Mouse (Mus musculus) embryonic facial prominence, embryonic 14.5 days (tissue): ENCODE data around the gene Nudt3. TPM values are rescaled to one million over a fixed set of nuclear protein-coding genes. Genes with fewer than 3 reads are reported as not detected.

Experiments
- ATAC-seq: fragments of 200-750 bp; cut with Nextera tagmentation; 2 replicates; pipeline ENCODE4 v1.8.0; 2017; ENCODE audit warnings: low read depth, moderate number of reproducible peaks, moderate TSS enrichment
- DNase-seq: peaks from one replicate; pipeline ENCODE4 v3.0.0-alpha.2; 2015; ENCODE audit warnings: low spot score
- H3K27ac ChIP-seq: fragments of 300-500 bp; sonication (generic); replicated peaks from 2 replicates; pipeline ENCODE4 v1.5.1; 2014; ENCODE audit warnings: low read depth, mild to moderate bottlenecking, low read length, moderate library complexity
- H3K27me3 ChIP-seq: fragments of 300-500 bp; sonication (generic); replicated peaks from 2 replicates; pipeline ENCODE4 v1.6.1; 2014; ENCODE audit warnings: low read length; ENCODE audit not compliant: control insufficient read depth, insufficient read depth
- H3K36me3 ChIP-seq: fragments of 300-500 bp; sonication (generic); 2 replicates; pipeline ENCODE4 v1.6.1; 2014; ENCODE audit warnings: low read length, mixed read lengths; ENCODE audit not compliant: control insufficient read depth, insufficient read depth
- H3K4me1 ChIP-seq: fragments of 300-500 bp; sonication (generic); 2 replicates; pipeline ENCODE4 v1.6.1; 2014; ENCODE audit warnings: antibody characterized with exemption, low read length; ENCODE audit not compliant: control insufficient read depth, insufficient read depth
- H3K4me2 ChIP-seq: fragments of 300-500 bp; sonication (generic); 2 replicates; pipeline ENCODE4 v1.6.1; 2014; ENCODE audit warnings: low read depth, mild to moderate bottlenecking, low read length, moderate library complexity, mixed read lengths
- H3K4me3 ChIP-seq: fragments of 300-500 bp; sonication (generic); 2 replicates; pipeline ENCODE4 v1.5.1; 2014; ENCODE audit warnings: low read depth, mild to moderate bottlenecking, low read length
- H3K9ac ChIP-seq: fragments of 300-500 bp; sonication (generic); 2 replicates; pipeline ENCODE4 v1.6.1; 2014; ENCODE audit warnings: low read depth, mild to moderate bottlenecking, low read length, moderate library complexity, mixed read lengths
- H3K9me3 ChIP-seq: fragments of 300-500 bp; sonication (generic); 2 replicates; pipeline ENCODE4 v1.6.1; 2016; ENCODE audit warnings: low read length; ENCODE audit not compliant: control insufficient read depth
- WGBS: fragments of 180-500 bp; shearing (Covaris S2); extraction: QIAGEN DNeasy Blood & Tissue Kit; methylation state at CpG from one replicate; pipeline ENCODE4 v1.1.7; 2014; 5-methylcytosine and 5-hydroxymethylcytosine counted together
- polyA plus RNA-seq: library from polyadenylated mRNA; unstranded; fragments of >200 nt; fragmentation: Nextera tagmentation; extraction: Ambion mirVana; gene quantifications from 2 replicates; pipeline ENCODE4 v1.2.1, GENCODE M21; 2014

The Nudt3 gene
- polyA plus RNA-seq, 1 experiment from 2014 or later: 38.1 TPM

- H3K27ac ChIP-seq: no peak overlapping the region
- no peak overlapping the region for H3K4me3 ChIP-seq
- DNase-seq (no peak), ATAC-seq (no peak)
- H3K4me2 ChIP-seq: no peak overlapping the region
- WGBS: 74% methylated on average over 8 of the region's 8 CpGs
- no peaks in the 10 kb centered on the region for H3K27me3 ChIP-seq
- peaks cover 25% of the 10 kb centered on the region for H3K36me3 ChIP-seq
- no peak overlapping the region for H3K9ac ChIP-seq
- no peaks in the 10 kb centered on the region for H3K4me1 ChIP-seq
- no peaks in the 10 kb centered on the region for H3K9me3 ChIP-seq
These were observed 52.0 kb downstream of the Nudt3 start for GRCm38 (mm10) chr17:27571315-27571714.

GRCm38 (mm10) chr17:27568228-27568627 is 55.1 kb downstream of the Nudt3 start:
- no peak for DNase-seq

GRCm38 (mm10) chr17:27565942-27566267 is 57.4 kb downstream of the Nudt3 start:
- peaks cover 11% of the 10 kb centered on the region; the same call in 1 of the 2 replicates for H3K36me3 ChIP-seq
- H3K27ac ChIP-seq: no peak overlapping the region
- peaks cover 3% of the 10 kb centered on the region; the same call in 1 of the 2 replicates for H3K4me1 ChIP-seq
- peak overlapping the region; percentile 92 for H3K4me2 ChIP-seq
- no peaks in the 10 kb centered on the region for H3K27me3 ChIP-seq
- DNase-seq (no peak), ATAC-seq (no peak; the same call in 1 of the 2 replicates)
- H3K4me3 ChIP-seq: peak overlapping the region; percentile 71
- H3K9me3 ChIP-seq: no peaks in the 10 kb centered on the region
- peak overlapping the region; percentile 72 for H3K9ac ChIP-seq
- 0% methylated on average over 10 of the region's 13 CpGs for WGBS

More at GRCm38 (mm10) chr17:27568228-27568627, 55.1 kb downstream of the Nudt3 start:
- Histone ChIP-seq H3K9ac (no peak overlapping the region), H3K27ac (no peak overlapping the region), H3K27me3 (no peaks in the 10 kb centered on the region), H3K4me2 (no peak overlapping the region), H3K9me3 (no peaks in the 10 kb centered on the region), H3K4me3 (no peak overlapping the region), H3K36me3 (peaks cover 9% of the 10 kb centered on the region), H3K4me1 (peaks cover 3% of the 10 kb centered on the region; the same call in 1 of the 2 replicates)
- ATAC-seq: no peak
- 87% methylated on average over 5 of the region's 5 CpGs for WGBS

- Histone ChIP-seq H3K36me3 (peaks cover 17% of the 10 kb centered on the region; the same call in 1 of the 2 replicates), H3K27ac (0 out of 2 replicates have a peak within 1 kb of the TSS, but pooled peaks have one; percentile 33), H3K27me3 (no peaks in the 10 kb centered on the region), H3K9ac (peak within 1 kb of the TSS; percentile 72), H3K4me1 (peaks cover 3% of the 10 kb centered on the region; the same call in 1 of the 2 replicates), H3K4me2 (peak within 1 kb of the TSS; percentile 92), H3K9me3 (no peaks in the 10 kb centered on the region), H3K4me3 (peak within 1 kb of the TSS; percentile 71)
- DNase-seq: peak; percentile 94
- peak; percentile 93 for ATAC-seq
- under 1% methylated on average over 24 of the region's 58 CpGs for WGBS
These were observed 57.9 kb downstream of the Nudt3 start, which contains the start of gene AI413582 for GRCm38 (mm10) chr17:27565163-27565941. Gene AI413582 (minus strand): TSS chr17:27565756.

- Histone ChIP-seq H3K4me3 (peak overlapping the region; percentile 71), H3K36me3 (peaks cover 21% of the 10 kb centered on the region; the same call in 1 of the 2 replicates), H3K4me1 (peaks cover 3% of the 10 kb centered on the region; the same call in 1 of the 2 replicates), H3K4me2 (peak overlapping the region; percentile 92), H3K9ac (peak overlapping the region; percentile 72), H3K27ac (no peak overlapping the region), H3K27me3 (no peaks in the 10 kb centered on the region), H3K9me3 (no peaks in the 10 kb centered on the region)
- no peak for DNase-seq
- WGBS: 12% methylated on average over 19 of the region's 20 CpGs
- ATAC-seq: no peak
These were observed 58.7 kb downstream of the Nudt3 start for GRCm38 (mm10) chr17:27564391-27565162.

- H3K9me3 ChIP-seq: no peaks in the 10 kb centered on the region
- ATAC-seq (no peak), DNase-seq (no peak)
- peaks cover 4% of the 10 kb centered on the region for H3K4me1 ChIP-seq
- no peak overlapping the region for H3K4me3 ChIP-seq
- no peaks in the 10 kb centered on the region for H3K27me3 ChIP-seq
- no peak overlapping the region for H3K9ac ChIP-seq
- peaks cover 21% of the 10 kb centered on the region; the same call in 1 of the 2 replicates for H3K36me3 ChIP-seq
- WGBS: 46% methylated on average over 7 of the region's 7 CpGs
- no peak overlapping the region for H3K27ac ChIP-seq
- H3K4me2 ChIP-seq: no peak overlapping the region
These were observed 59.5 kb downstream of the Nudt3 start for GRCm38 (mm10) chr17:27563771-27564244.

- 60% methylated on average over 8 of the region's 11 CpGs for WGBS
- Histone ChIP-seq H3K27ac (no peak overlapping the region), H3K4me1 (peaks cover 11% of the 10 kb centered on the region), H3K9me3 (no peaks in the 10 kb centered on the region), H3K9ac (no peak overlapping the region), H3K4me3 (no peak overlapping the region), H3K27me3 (no peaks in the 10 kb centered on the region), H3K4me2 (no peak overlapping the region), H3K36me3 (peaks cover 21% of the 10 kb centered on the region; the same call in 1 of the 2 replicates)
- no peak for ATAC-seq
- DNase-seq: peak; percentile 49
These were observed 61.3 kb downstream of the Nudt3 start for GRCm38 (mm10) chr17:27561809-27562526.

GRCm38 (mm10) chr17:27560926-27561480 is 62.3 kb downstream of the Nudt3 start:
- Histone ChIP-seq H3K9ac (no peak overlapping the region), H3K4me1 (peaks cover 13% of the 10 kb centered on the region), H3K27ac (no peak overlapping the region), H3K9me3 (no peaks in the 10 kb centered on the region), H3K4me3 (no peak overlapping the region), H3K4me2 (no peak overlapping the region), H3K36me3 (peaks cover 21% of the 10 kb centered on the region; the same call in 1 of the 2 replicates), H3K27me3 (no peaks in the 10 kb centered on the region)
- no peak for ATAC-seq
- DNase-seq: no peak
- WGBS: 87% methylated on average over 13 of the region's 13 CpGs
